Mouse (Mus musculus): ENCODE results near the gene Sik3. TPM values are rescaled to one million over a fixed set of nuclear protein-coding genes. Genes with fewer than 3 reads are reported as not detected.
"Not testable (repeated sequence)": the region's sequence is repeated elsewhere in the genome, so short reads cannot be mapped to it uniquely, and the experiment has no call there.

Sik3 gene
- polyA plus RNA-seq, 1 experiment from 2014 or later, result 5.6 TPM

- H3K27me3 ChIP-seq (ENCODE audit: poor library complexity, severe bottlenecking), result no peaks in the 10 kb centered on the region
- no peak overlapping the region for H3K27ac ChIP-seq
- peaks cover 19% of the 10 kb centered on the region; the same call in 1 of the 2 replicates for H3K36me3 ChIP-seq (replicated peaks)
- H3K9me3 ChIP-seq, result no peaks in the 10 kb centered on the region
- H3K4me1 ChIP-seq, result peaks cover 24% of the 10 kb centered on the region
- H3K4me3 ChIP-seq, result no peak overlapping the region
- no peak for DNase-seq (ENCODE audit: extremely low spot score, low spot score)
- 76% methylated on average over 2 of the region's 2 CpGs for WGBS
These were observed 116.6 kb downstream of the Sik3 start for GRCm38 (mm10) chr9:46129241-46129640.

- not testable (repeated sequence) for H3K36me3 ChIP-seq (replicated peaks); DNase-seq (ENCODE audit: extremely low spot score, low spot score); H3K4me3 ChIP-seq
These were observed 120.2 kb downstream of the Sik3 start for GRCm38 (mm10) chr9:46132821-46133220.

GRCm38 (mm10) chr9:46138831-46139230 is 126.2 kb downstream of the Sik3 start:
- no peaks in the 10 kb centered on the region for H3K9me3 ChIP-seq
- H3K4me3 ChIP-seq, result no peak overlapping the region
- H3K4me1 ChIP-seq, result no peaks in the 10 kb centered on the region
- DNase-seq (ENCODE audit: extremely low spot score, low spot score), result no peak
- H3K27ac ChIP-seq, result no peak overlapping the region
- WGBS, result 90% methylated on average over 6 of the region's 6 CpGs
- no peaks in the 10 kb centered on the region for H3K27me3 ChIP-seq (ENCODE audit: poor library complexity, severe bottlenecking)
- H3K36me3 ChIP-seq (replicated peaks), result no peaks in the 10 kb centered on the region

More at GRCm38 (mm10) chr9:46132821-46133220, 120.2 kb downstream of the Sik3 start:
- not testable (repeated sequence) for H3K27me3 ChIP-seq (ENCODE audit: poor library complexity, severe bottlenecking); H3K27ac ChIP-seq; H3K4me1 ChIP-seq; H3K9me3 ChIP-seq

- 93% methylated on average over 1 of the region's 1 CpGs for WGBS
- no peak overlapping the region for H3K27ac ChIP-seq
- H3K27me3 ChIP-seq (ENCODE audit: poor library complexity, severe bottlenecking), result no peaks in the 10 kb centered on the region
- no peaks in the 10 kb centered on the region for H3K36me3 ChIP-seq (replicated peaks)
- H3K9me3 ChIP-seq, result no peaks in the 10 kb centered on the region
- DNase-seq (ENCODE audit: extremely low spot score, low spot score), result no peak
- H3K4me3 ChIP-seq, result no peak overlapping the region
- no peaks in the 10 kb centered on the region for H3K4me1 ChIP-seq
These were observed 128.2 kb downstream of the Sik3 start for GRCm38 (mm10) chr9:46140811-46141210.

GRCm38 (mm10) chr9:46142031-46142430 is 129.4 kb downstream of the Sik3 start:
- H3K9me3 ChIP-seq, result no peaks in the 10 kb centered on the region
- WGBS, result 93% methylated on average over 1 of the region's 1 CpGs
- H3K4me3 ChIP-seq, result no peak overlapping the region
- H3K27ac ChIP-seq, result no peak overlapping the region
- H3K4me1 ChIP-seq, result peaks cover 6% of the 10 kb centered on the region; the same call in 1 of the 2 replicates
- H3K36me3 ChIP-seq (replicated peaks), result no peaks in the 10 kb centered on the region
- no peaks in the 10 kb centered on the region for H3K27me3 ChIP-seq (ENCODE audit: poor library complexity, severe bottlenecking)
- DNase-seq (ENCODE audit: extremely low spot score, low spot score), result no peak

- Histone ChIP-seq H3K27ac (no peak overlapping the region), H3K4me3 (no peak overlapping the region), H3K27me3 (ENCODE audit: poor library complexity, severe bottlenecking) (no peaks in the 10 kb centered on the region), H3K36me3 (replicated peaks) (no peaks in the 10 kb centered on the region), H3K9me3 (no peaks in the 10 kb centered on the region), H3K4me1 (peaks cover 6% of the 10 kb centered on the region; the same call in 1 of the 2 replicates)
- WGBS, result 94% methylated on average over 1 of the region's 1 CpGs
- no peak for DNase-seq (ENCODE audit: extremely low spot score, low spot score)
These were observed 129.9 kb downstream of the Sik3 start for GRCm38 (mm10) chr9:46142492-46142891.

- H3K9me3 ChIP-seq, result no peaks in the 10 kb centered on the region
- peaks cover 6% of the 10 kb centered on the region; the same call in 1 of the 2 replicates for H3K4me1 ChIP-seq
- no peaks in the 10 kb centered on the region for H3K36me3 ChIP-seq (replicated peaks)
- no peak overlapping the region for H3K27ac ChIP-seq
- WGBS, result 87% methylated on average over 6 of the region's 6 CpGs
- no peak for DNase-seq (ENCODE audit: extremely low spot score, low spot score)
- no peak overlapping the region for H3K4me3 ChIP-seq
- no peaks in the 10 kb centered on the region for H3K27me3 ChIP-seq (ENCODE audit: poor library complexity, severe bottlenecking)
These were observed 132.4 kb downstream of the Sik3 start for GRCm38 (mm10) chr9:46144976-46145375.

GRCm38 (mm10) chr9:46146437-46146836 is 133.8 kb downstream of the Sik3 start:
- Histone ChIP-seq H3K4me3 (no peak overlapping the region), H3K9me3 (no peaks in the 10 kb centered on the region), H3K4me1 (peaks cover 8% of the 10 kb centered on the region), H3K27me3 (ENCODE audit: poor library complexity, severe bottlenecking) (no peaks in the 10 kb centered on the region), H3K27ac (no peak overlapping the region), H3K36me3 (replicated peaks) (no peaks in the 10 kb centered on the region)
- WGBS, result 73% methylated on average over 3 of the region's 3 CpGs
- DNase-seq (ENCODE audit: extremely low spot score, low spot score), result no peak

- no peaks in the 10 kb centered on the region for H3K27me3 ChIP-seq (ENCODE audit: poor library complexity, severe bottlenecking)
- DNase-seq (ENCODE audit: extremely low spot score, low spot score), result no peak
- no peak overlapping the region for H3K4me3 ChIP-seq
- H3K9me3 ChIP-seq, result no peaks in the 10 kb centered on the region
- WGBS, result 95% methylated on average over 4 of the region's 4 CpGs
- no peaks in the 10 kb centered on the region for H3K36me3 ChIP-seq (replicated peaks)
- no peak overlapping the region for H3K27ac ChIP-seq
- H3K4me1 ChIP-seq, result peaks cover 18% of the 10 kb centered on the region
These were observed 136.1 kb downstream of the Sik3 start for GRCm38 (mm10) chr9:46148723-46149122.

GRCm38 (mm10) chr9:46149392-46149791 is 136.8 kb downstream of the Sik3 start:
- no peaks in the 10 kb centered on the region for H3K27me3 ChIP-seq (ENCODE audit: poor library complexity, severe bottlenecking)
- no peak for DNase-seq (ENCODE audit: extremely low spot score, low spot score)
- no peaks in the 10 kb centered on the region for H3K9me3 ChIP-seq
- H3K4me1 ChIP-seq, result peaks cover 18% of the 10 kb centered on the region
- no peak overlapping the region for H3K4me3 ChIP-seq
- H3K36me3 ChIP-seq (replicated peaks), result no peaks in the 10 kb centered on the region
- WGBS, result 89% methylated on average over 5 of the region's 5 CpGs
- no peak overlapping the region for H3K27ac ChIP-seq

GRCm38 (mm10) chr9:46150116-46150515 is 137.5 kb downstream of the Sik3 start:
- Histone ChIP-seq H3K4me3 (no peak overlapping the region), H3K27ac (no peak overlapping the region)
- WGBS, result 78% methylated on average over 7 of the region's 7 CpGs

GRCm38 (mm10) chr9:46150890-46151703 is 138.5 kb downstream of the Sik3 start:
- WGBS, result 84% methylated on average over 2 of the region's 2 CpGs
- peaks cover 2% of the 10 kb centered on the region; the same call in 1 of the 2 replicates for H3K36me3 ChIP-seq (replicated peaks)
- H3K4me3 ChIP-seq, result no peak overlapping the region
- H3K4me1 ChIP-seq, result peaks cover 18% of the 10 kb centered on the region
- no peaks in the 10 kb centered on the region for H3K27me3 ChIP-seq (ENCODE audit: poor library complexity, severe bottlenecking)
- no peak for DNase-seq (ENCODE audit: extremely low spot score, low spot score)
- H3K9me3 ChIP-seq, result no peaks in the 10 kb centered on the region
- no peak overlapping the region for H3K27ac ChIP-seq

More at GRCm38 (mm10) chr9:46150116-46150515, 137.5 kb downstream of the Sik3 start:
- no peak for DNase-seq (ENCODE audit: extremely low spot score, low spot score)
- Histone ChIP-seq H3K36me3 (replicated peaks) (no peaks in the 10 kb centered on the region; the same call in 1 of the 2 replicates), H3K9me3 (no peaks in the 10 kb centered on the region), H3K4me1 (peaks cover 18% of the 10 kb centered on the region), H3K27me3 (ENCODE audit: poor library complexity, severe bottlenecking) (no peaks in the 10 kb centered on the region)

- Histone ChIP-seq H3K4me3 (no peak overlapping the region), H3K27ac (no peak overlapping the region), H3K9me3 (no peaks in the 10 kb centered on the region), H3K36me3 (replicated peaks) (peaks cover 2% of the 10 kb centered on the region), H3K4me1 (peaks cover 13% of the 10 kb centered on the region), H3K27me3 (ENCODE audit: poor library complexity, severe bottlenecking) (no peaks in the 10 kb centered on the region)
- DNase-seq (ENCODE audit: extremely low spot score, low spot score), result no peak
- 90% methylated on average over 6 of the region's 6 CpGs for WGBS
These were observed 139.1 kb downstream of the Sik3 start for GRCm38 (mm10) chr9:46151704-46152040.

All from forebrain, embryonic 10.5 days (tissue).